Mouse (Mus musculus) heart, adult 8-10 months (tissue): ENCODE measurements around the gene Sgcg. TPM values are rescaled to one million over a fixed set of nuclear protein-coding genes. Genes with fewer than 3 reads are reported as not detected.
A peak's percentile ranks its signal among the peaks of the same experiment; 100 is the strongest.

Experiments
- DNase-seq: peaks from one replicate; pipeline ENCODE4 v3.0.0; 2022; ENCODE audit warnings: low spot score
- total RNA-seq, 4 experiments: library from RNA; stranded (reverse); gene quantifications; 2 replicates each; pipeline ENCODE4 v1.2.4; 2022

Gene Sgcg
- total RNA-seq, 4 experiments from 2014 or later: 202 to 221 (median 214) TPM

GRCm38 (mm10) chr14:61235846-61236474, 22.3 kb downstream of the Sgcg start:
- peak; percentile 7 for DNase-seq

GRCm38 (mm10) chr14:61232016-61232568, 26.2 kb downstream of the Sgcg start:
- no peak for DNase-seq

GRCm38 (mm10) chr14:61230179-61230578, 28.1 kb downstream of the Sgcg start:
- no peak for DNase-seq

GRCm38 (mm10) chr14:61229763-61230162, 28.5 kb downstream of the Sgcg start:
- no peak for DNase-seq

- DNase-seq: no peak
Measured at GRCm38 (mm10) chr14:61226151-61226550, 32.1 kb downstream of the Sgcg start.

GRCm38 (mm10) chr14:61224387-61225077, 33.8 kb downstream of the Sgcg start:
- DNase-seq: no peak

GRCm38 (mm10) chr14:61223740-61224139, 34.5 kb downstream of the Sgcg start:
- DNase-seq: no peak

GRCm38 (mm10) chr14:61222506-61222905, 35.8 kb downstream of the Sgcg start:
- DNase-seq: no peak

- DNase-seq: no peak
Measured at GRCm38 (mm10) chr14:61221166-61221565, 37.1 kb downstream of the Sgcg start.

- no peak for DNase-seq
Measured at GRCm38 (mm10) chr14:61211754-61212153, 46.5 kb downstream of the Sgcg start.

GRCm38 (mm10) chr14:61210111-61210510, 48.2 kb downstream of the Sgcg start:
- no peak for DNase-seq

- DNase-seq: no peak
Measured at GRCm38 (mm10) chr14:61194416-61194815, 63.9 kb downstream of the Sgcg start.

GRCm38 (mm10) chr14:61192326-61192725, 66.0 kb downstream of the Sgcg start:
- DNase-seq: no peak

GRCm38 (mm10) chr14:61191904-61192303, 66.4 kb downstream of the Sgcg start:
- no peak for DNase-seq

- peak; percentile 44 for DNase-seq
Measured at GRCm38 (mm10) chr14:61173229-61173628, 85.1 kb downstream of the Sgcg start.

GRCm38 (mm10) chr14:61172548-61173158, 85.6 kb downstream of the Sgcg start:
- DNase-seq: peak; percentile 99

GRCm38 (mm10) chr14:61171261-61171970, 86.9 kb downstream of the Sgcg start:
- DNase-seq: no peak

Other genes starting within 250 kb of the Sgcg start
- 1 to 10 TPM; 2.5 to 5.3 (median 3.7) TPM for gene Tnfrsf19, start 212.0 kb downstream of the Sgcg start, total RNA-seq
- gene Sacs, start 120.0 kb downstream of the Sgcg start, total RNA-seq: 10 to 100 TPM; 21.1 to 33.7 (median 25.7) TPM
- gene Arl11, start 51.3 kb upstream of the Sgcg start, total RNA-seq: under 1 TPM; 0.47 to 0.86 (median 0.79) TPM
- gene Ebpl, start 101.9 kb upstream of the Sgcg start, total RNA-seq: 1 to 10 TPM; 1.3 to 1.6 (median 1.4) TPM
- gene Kpna3, start 181.4 kb upstream of the Sgcg start, total RNA-seq: 10 to 100 TPM; 51.4 to 63.7 (median 59.9) TPM